Mouse (Mus musculus) erythroblast, embryonic 14.5 days (primary cell): ENCODE measurements around the gene Tnf. TPM values are rescaled to one million over a fixed set of nuclear protein-coding genes. Genes with fewer than 3 reads are reported as not detected.
A peak's percentile ranks its signal among the peaks of the same experiment; 100 is the strongest.

Source experiments
- H3K27me3 ChIP-seq: 2 replicates; pipeline ENCODE4 v1.6.1; 2012; ENCODE audit warnings: inconsistent platforms; ENCODE audit not compliant: control insufficient read depth
- H3K36me3 ChIP-seq: 2 replicates; pipeline ENCODE4 v1.6.1; 2012; ENCODE audit warnings: mild to moderate bottlenecking, inconsistent platforms; ENCODE audit not compliant: control insufficient read depth
- H3K4me1 ChIP-seq: 2 replicates; pipeline ENCODE4 v1.6.1; 2012; ENCODE audit warnings: inconsistent platforms; ENCODE audit not compliant: control insufficient read depth
- H3K4me3 ChIP-seq: replicated peaks from 2 replicates; pipeline ENCODE3; 2012; ENCODE audit warnings: moderate library complexity, mild to moderate bottlenecking, inconsistent platforms
- H3K9me3 ChIP-seq: 2 replicates; pipeline ENCODE4 v1.6.1; 2012; ENCODE audit warnings: low read length, inconsistent platforms, mixed read lengths; ENCODE audit not compliant: control insufficient read depth
- GATA1 ChIP-seq: IDR thresholded peaks from 2 replicates; pipeline ENCODE4 v1.6.1; 2012; ENCODE audit warnings: low read length, inconsistent platforms, mixed read lengths
- TAL1 ChIP-seq: IDR thresholded peaks from 3 replicates; pipeline ENCODE4 v1.6.1; 2012; ENCODE audit warnings: low read length, inconsistent platforms, mixed read lengths
- polyA plus RNA-seq: library from polyadenylated mRNA; stranded (reverse); fragments of >175 nt; gene quantifications from 2 replicates; pipeline ENCODE4 v1.2.3, GENCODE M21; 2012

Gene Tnf
- polyA plus RNA-seq, 1 experiment: 0.09 TPM

DNA sequence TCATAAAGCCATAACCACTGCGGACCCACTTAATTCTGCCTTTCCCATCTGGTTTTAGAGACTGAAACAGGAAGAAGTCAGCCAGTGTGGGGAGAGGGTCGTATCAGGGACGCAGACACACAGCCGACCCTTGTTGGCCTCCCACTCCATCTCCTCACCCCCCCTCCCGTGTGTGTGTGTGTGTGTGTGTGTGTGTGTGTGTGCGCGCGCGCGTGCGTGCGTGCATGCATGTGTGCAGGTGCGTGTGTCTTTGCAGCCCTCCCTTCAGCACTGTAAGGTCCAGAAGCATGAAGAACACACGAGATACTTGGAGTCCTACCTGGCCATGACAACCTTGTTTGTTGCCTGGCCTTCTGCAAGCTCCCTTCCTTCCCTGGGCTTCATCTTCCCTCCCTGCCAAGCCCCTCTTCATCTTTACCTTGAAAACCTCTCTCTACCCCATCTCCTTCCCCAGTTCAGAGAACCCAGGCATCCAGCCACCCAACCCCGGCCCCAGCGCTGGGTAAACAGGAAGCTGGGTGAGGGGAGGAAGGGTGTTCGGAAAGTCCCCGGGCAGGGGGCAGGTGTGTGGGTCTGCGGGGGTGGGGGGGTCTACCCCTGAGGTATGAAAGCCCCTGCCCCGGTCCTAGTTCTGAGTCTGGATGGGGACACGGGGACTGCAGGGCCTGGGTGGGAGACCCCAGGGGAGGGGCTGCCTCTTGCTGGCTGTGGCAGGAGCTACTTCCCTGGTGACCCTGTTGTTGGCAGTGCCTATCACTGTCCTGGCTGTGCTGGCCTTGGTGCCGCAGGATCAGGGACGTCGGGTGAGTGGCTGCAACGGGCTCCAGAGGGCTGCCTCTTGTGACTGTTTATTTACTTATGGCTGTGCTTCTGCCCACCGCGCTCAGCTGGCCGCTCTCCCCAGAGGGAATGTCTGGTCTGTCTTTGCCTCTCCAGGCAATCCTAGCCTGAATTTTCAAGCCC lies 7.6 kb downstream of the Tnf start, which contains the start of gene Ltb:
Gene Ltb, plus strand, starts transcription at position 559 of the 963 bp plus-strand sequence.
- Histone ChIP-seq H3K27me3 (peaks cover 43% of the 10 kb centered on the region), H3K36me3 (no peaks in the 10 kb centered on the region), H3K4me1 (peaks cover 14% of the 10 kb centered on the region), H3K9me3 (no peaks in the 10 kb centered on the region), H3K4me3 (no peak within 1 kb of the TSS)
- TF ChIP-seq TAL1 (no peak), GATA1 (no peak)

- Histone ChIP-seq H3K4me1 (peaks cover 14% of the 10 kb centered on the region), H3K4me3 (no peak overlapping the region)
Measured at GRCm38 (mm10) chr17:35192924-35193323, 8.9 kb downstream of the Tnf start.

GRCm38 (mm10) chr17:35191723-35192122 lies 10.1 kb downstream of the Tnf start:
- Histone ChIP-seq H3K4me1 (peaks cover 15% of the 10 kb centered on the region), H3K36me3 (no peaks in the 10 kb centered on the region), H3K27me3 (peaks cover 34% of the 10 kb centered on the region), H3K9me3 (no peaks in the 10 kb centered on the region), H3K4me3 (no peak overlapping the region)
- no peak for TF ChIP-seq TAL1
- TF ChIP-seq GATA1: no peak

More at GRCm38 (mm10) chr17:35192924-35193323, 8.9 kb downstream of the Tnf start:
- no peaks in the 10 kb centered on the region for H3K9me3 ChIP-seq
- no peaks in the 10 kb centered on the region for H3K36me3 ChIP-seq
- H3K27me3 ChIP-seq: peaks cover 40% of the 10 kb centered on the region
- TF ChIP-seq TAL1 (no peak), GATA1 (no peak)

- Histone ChIP-seq H3K9me3 (no peaks in the 10 kb centered on the region), H3K4me1 (peaks cover 14% of the 10 kb centered on the region), H3K4me3 (no peak overlapping the region), H3K36me3 (no peaks in the 10 kb centered on the region), H3K27me3 (peaks cover 18% of the 10 kb centered on the region)
- no peak for TF ChIP-seq TAL1
- TF ChIP-seq GATA1: no peak
Measured at GRCm38 (mm10) chr17:35190096-35190495, 11.7 kb downstream of the Tnf start.

DNA sequence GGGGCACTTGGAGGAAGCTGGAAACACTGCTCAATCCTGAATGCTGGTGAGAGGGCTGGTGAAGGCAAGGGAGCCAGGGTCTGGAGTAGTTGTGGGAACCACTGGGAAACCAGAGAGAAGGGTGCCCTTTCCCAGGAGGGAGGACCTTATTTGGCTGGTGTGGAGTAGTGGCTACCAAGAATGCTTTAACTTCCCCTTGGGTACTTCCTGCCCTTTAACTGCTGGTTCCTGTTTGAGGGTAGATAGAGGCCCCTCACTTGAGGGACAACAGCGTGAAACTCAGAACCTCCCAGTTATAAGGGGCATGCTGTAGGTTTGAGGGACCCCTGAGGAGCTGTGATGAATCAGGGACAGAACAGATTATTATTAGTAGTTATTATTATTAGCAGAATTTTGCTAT lies 12.6 kb downstream of the Tnf start:
- Histone ChIP-seq H3K4me3 (no peak overlapping the region), H3K27me3 (peaks cover 9% of the 10 kb centered on the region), H3K9me3 (no peaks in the 10 kb centered on the region), H3K4me1 (peaks cover 13% of the 10 kb centered on the region), H3K36me3 (no peaks in the 10 kb centered on the region)
- TF ChIP-seq GATA1: no peak

DNA sequence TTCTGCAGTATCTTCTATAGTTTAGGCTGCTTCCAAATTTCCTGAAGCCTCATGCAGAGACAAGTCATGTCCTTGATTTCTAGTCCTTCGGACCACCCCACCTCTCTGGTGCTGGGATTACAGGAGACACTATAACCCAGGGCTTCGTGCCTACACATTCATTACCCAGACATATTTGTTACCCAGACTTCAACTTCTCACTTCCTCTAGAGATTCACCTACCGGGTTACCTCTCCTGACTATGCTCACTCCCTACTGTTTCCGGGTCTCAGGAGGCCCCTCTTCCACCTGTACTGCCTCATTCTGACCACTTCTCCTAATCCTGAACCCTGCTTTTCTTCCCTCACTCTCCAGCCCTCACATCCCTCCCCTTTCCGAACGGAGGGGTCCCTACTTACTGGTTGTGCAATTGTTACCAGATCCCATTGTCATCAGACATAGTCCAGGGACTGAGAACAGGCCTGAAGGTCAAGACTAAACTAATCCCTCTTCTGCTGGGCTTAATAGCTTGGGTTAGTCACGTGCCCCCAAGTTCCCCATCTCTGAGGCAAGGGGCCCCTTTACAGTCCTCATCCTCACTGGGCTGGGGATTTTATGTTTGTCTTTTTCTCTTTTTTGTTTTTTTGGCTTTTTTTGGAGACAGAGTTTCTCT lies 13.7 kb downstream of the Tnf start, which contains the start of gene Lst1:
Gene Lst1, minus strand, starts transcription at position 481 of the 652 bp plus-strand sequence.
- Histone ChIP-seq H3K4me1 (peaks cover 13% of the 10 kb centered on the region), H3K27me3 (peaks cover 4% of the 10 kb centered on the region), H3K4me3 (no peak within 1 kb of the TSS), H3K9me3 (no peaks in the 10 kb centered on the region), H3K36me3 (no peaks in the 10 kb centered on the region)
- TF ChIP-seq GATA1 (no peak), TAL1 (no peak)

DNA sequence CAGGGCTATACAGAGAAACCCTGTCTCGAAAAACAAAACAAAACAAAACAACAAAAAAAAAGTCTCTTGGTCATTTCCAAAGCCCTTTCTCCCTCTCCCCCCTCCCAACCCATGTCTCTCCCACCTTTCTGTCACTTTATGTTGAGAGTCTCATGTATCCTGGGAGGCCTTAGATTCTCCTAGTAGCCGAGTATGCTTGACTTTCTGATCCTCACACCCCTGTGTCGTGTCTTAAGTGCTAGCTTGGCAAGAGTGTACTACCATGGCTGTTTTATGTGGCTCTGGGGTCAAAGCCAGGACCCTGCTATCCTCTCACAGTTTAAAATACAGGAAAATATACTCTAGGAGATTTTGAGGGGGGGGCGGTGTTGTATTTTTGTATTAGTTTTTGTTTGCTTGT lies 14.5 kb downstream of the Tnf start:
- Histone ChIP-seq H3K4me1 (peaks cover 13% of the 10 kb centered on the region), H3K9me3 (no peaks in the 10 kb centered on the region), H3K36me3 (no peaks in the 10 kb centered on the region), H3K27me3 (no peaks in the 10 kb centered on the region; the same call in 1 of the 2 replicates), H3K4me3 (no peak overlapping the region)
- TF ChIP-seq GATA1 (no peak), TAL1 (no peak)

GRCm38 (mm10) chr17:35186681-35187080 lies 15.1 kb downstream of the Tnf start:
- TF ChIP-seq TAL1 (no peak), GATA1 (no peak)
- Histone ChIP-seq H3K4me3 (peak overlapping the region; percentile 61), H3K36me3 (no peaks in the 10 kb centered on the region), H3K27me3 (no peaks in the 10 kb centered on the region; the same call in 1 of the 2 replicates), H3K4me1 (peaks cover 13% of the 10 kb centered on the region), H3K9me3 (no peaks in the 10 kb centered on the region)

DNA sequence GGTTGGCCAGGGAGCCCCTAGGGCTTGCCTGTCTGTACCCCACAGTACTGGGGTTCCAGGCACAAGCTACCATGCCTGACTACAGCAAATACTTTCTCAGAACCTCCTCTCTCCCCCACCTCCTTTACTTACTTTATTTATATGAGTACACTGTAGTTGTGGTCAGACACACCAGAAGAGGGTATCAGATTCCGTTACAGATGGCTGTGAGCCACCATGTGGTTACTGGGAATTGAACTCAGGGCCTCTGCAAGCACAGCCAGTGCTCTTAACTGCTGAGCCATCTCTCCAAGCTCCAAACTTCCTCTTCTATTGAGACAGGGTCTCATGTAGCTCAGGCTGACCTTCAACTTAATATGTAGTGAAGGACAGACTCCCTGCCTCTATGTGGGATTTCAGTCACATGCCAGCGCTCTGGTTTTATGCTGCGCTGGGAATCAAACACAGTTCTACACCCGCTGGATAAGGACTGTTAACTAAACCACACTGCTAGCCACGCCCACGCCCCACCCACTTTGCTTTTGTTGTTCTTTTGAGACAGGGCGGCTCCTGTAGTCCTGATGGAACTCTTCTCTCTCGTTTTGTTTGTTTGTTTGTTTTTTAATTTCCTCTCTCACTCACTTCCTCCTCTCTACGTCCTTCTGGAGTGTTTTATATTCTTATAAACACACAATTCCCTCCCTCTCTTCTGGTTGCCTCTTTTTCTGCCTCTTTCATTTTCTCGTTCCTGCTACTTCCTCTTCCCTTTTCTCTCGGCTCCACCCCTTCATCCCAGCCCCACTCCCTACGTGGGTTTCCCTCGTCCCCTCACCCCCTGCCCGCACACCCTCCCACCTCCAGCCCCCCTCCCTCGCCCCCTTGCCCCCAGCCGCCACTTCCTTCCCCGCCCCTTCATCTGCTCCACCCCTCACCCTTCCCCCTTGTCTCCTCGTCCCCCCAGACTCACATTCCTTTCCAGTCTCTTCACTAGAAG lies 15.9 kb downstream of the Tnf start:
- peaks cover 13% of the 10 kb centered on the region for H3K4me1 ChIP-seq
- H3K4me3 ChIP-seq: peak overlapping the region; percentile 61
- no peaks in the 10 kb centered on the region for H3K36me3 ChIP-seq
- no peaks in the 10 kb centered on the region; the same call in 1 of the 2 replicates for H3K27me3 ChIP-seq
- TF ChIP-seq TAL1 (no peak), GATA1 (no peak)
- H3K9me3 ChIP-seq: no peaks in the 10 kb centered on the region
